Mouse (Mus musculus): Measurements from ENCODE around the gene Baz2b.
A peak's percentile ranks its signal among the peaks of the same experiment; 100 is the strongest.

The Baz2b gene

GRCm38 (mm10) chr2:60209703-60210651 is at the start of gene Baz2b, which contains the start of gene March7:
Gene Baz2b (minus strand): TSS chr2:60209839.
Gene March7 (plus strand): TSS chr2:60209887.
- peak; percentile 88 to 95 for DNase-seq (ENCODE audit: low spot score in 2 of 2)

GRCm38 (mm10) chr2:60259186-60259585 is 49.5 kb upstream of the Baz2b start:
- peak in 1 of 2 experiments; percentile 30 for DNase-seq (ENCODE audit: low spot score in 2 of 2)

GRCm38 (mm10) chr2:60256751-60257150 is 47.1 kb upstream of the Baz2b start:
- peak in 1 of 2 experiments; percentile 8 for DNase-seq (ENCODE audit: low spot score in 2 of 2)

GRCm38 (mm10) chr2:60253506-60253905 is 43.9 kb upstream of the Baz2b start:
- no peak for DNase-seq (ENCODE audit: low spot score in 2 of 2)

- DNase-seq (ENCODE audit: low spot score in 2 of 2) = no peak
Observed at GRCm38 (mm10) chr2:60252782-60253181, 43.1 kb upstream of the Baz2b start.

GRCm38 (mm10) chr2:60234506-60234905 is 24.9 kb upstream of the Baz2b start:
- no peak for DNase-seq (ENCODE audit: low spot score in 2 of 2)

- DNase-seq (ENCODE audit: low spot score in 2 of 2) = no peak
Observed at GRCm38 (mm10) chr2:60233147-60233546, 23.5 kb upstream of the Baz2b start.

- no peak for DNase-seq (ENCODE audit: low spot score in 2 of 2)
Observed at GRCm38 (mm10) chr2:60230361-60230760, 20.7 kb upstream of the Baz2b start.

- no peak for DNase-seq (ENCODE audit: low spot score in 2 of 2)
Observed at GRCm38 (mm10) chr2:60228470-60228869, 18.8 kb upstream of the Baz2b start.

GRCm38 (mm10) chr2:60223489-60223888 is 13.8 kb upstream of the Baz2b start:
- no peak for DNase-seq (ENCODE audit: low spot score in 2 of 2)

GRCm38 (mm10) chr2:60221954-60222353 is 12.3 kb upstream of the Baz2b start:
- no peak for DNase-seq (ENCODE audit: low spot score in 2 of 2)

GRCm38 (mm10) chr2:60221236-60221635 is 11.6 kb upstream of the Baz2b start:
- DNase-seq (ENCODE audit: low spot score in 2 of 2) = no peak

GRCm38 (mm10) chr2:60217620-60218019 is 8.0 kb upstream of the Baz2b start:
- DNase-seq (ENCODE audit: low spot score in 2 of 2) = no peak

GRCm38 (mm10) chr2:60216547-60217153 is 7.0 kb upstream of the Baz2b start:
- DNase-seq (ENCODE audit: low spot score in 2 of 2) = no peak

- DNase-seq (ENCODE audit: low spot score in 2 of 2) = no peak
Observed at GRCm38 (mm10) chr2:60214683-60215082, 5.0 kb upstream of the Baz2b start.

GRCm38 (mm10) chr2:60212488-60212887 is 2.8 kb upstream of the Baz2b start:
- no peak for DNase-seq (ENCODE audit: low spot score in 2 of 2)

- no peak for DNase-seq (ENCODE audit: low spot score in 2 of 2)
Observed at GRCm38 (mm10) chr2:60210821-60211220, 1.2 kb upstream of the Baz2b start.

GRCm38 (mm10) chr2:60209122-60209611 is 472 bp downstream of the Baz2b start:
- DNase-seq (ENCODE audit: low spot score in 2 of 2) = peak; percentile 60 to 83

- DNase-seq (ENCODE audit: low spot score in 2 of 2) = no peak
Observed at GRCm38 (mm10) chr2:60205795-60206194, 3.8 kb downstream of the Baz2b start.

GRCm38 (mm10) chr2:60204162-60204561 is 5.5 kb downstream of the Baz2b start:
- DNase-seq (ENCODE audit: low spot score in 2 of 2) = no peak

GRCm38 (mm10) chr2:60203733-60204132 is 5.9 kb downstream of the Baz2b start:
- DNase-seq (ENCODE audit: low spot score in 2 of 2) = no peak

- DNase-seq (ENCODE audit: low spot score in 2 of 2) = no peak
Observed at GRCm38 (mm10) chr2:60202900-60203530, 6.6 kb downstream of the Baz2b start.

Data from spleen, postnatal 4 days (tissue).